Mouse (Mus musculus) fibroblast of lung, adult 2 months (primary cell): ENCODE data around the gene Dcaf7.
"Not testable (repeated sequence)": the region's sequence is repeated elsewhere in the genome, so short reads cannot be mapped to it uniquely, and the experiment has no call there.

Experiments
- DNase-seq: peaks from one replicate; pipeline ENCODE4 v3.0.0-alpha.2; 2011; ENCODE audit warnings: low read depth

The Dcaf7 gene

DNA sequence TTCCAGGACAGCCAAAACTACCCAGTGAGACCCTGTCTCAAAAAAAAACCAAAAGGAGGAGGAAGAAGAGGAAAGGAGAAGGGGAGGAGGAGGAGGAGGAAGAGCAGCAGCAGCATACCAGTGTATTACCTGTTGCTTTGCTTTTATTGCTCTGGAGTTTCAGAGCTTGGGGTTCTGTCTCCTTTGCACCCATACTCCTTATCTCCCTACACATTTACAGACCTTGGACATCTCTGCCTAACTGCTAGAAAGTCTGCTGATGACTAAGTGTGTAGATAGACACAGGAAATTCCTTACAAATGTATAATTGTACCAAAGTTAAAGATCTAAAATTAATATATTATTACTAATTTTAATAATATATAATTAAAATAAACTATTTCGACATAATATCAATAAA is 8.6 kb downstream of the Dcaf7 start:
- DNase-seq = no peak

- no peak for DNase-seq
Observed at GRCm38 (mm10) chr11:106045780-106046179, 9.1 kb downstream of the Dcaf7 start.

DNA sequence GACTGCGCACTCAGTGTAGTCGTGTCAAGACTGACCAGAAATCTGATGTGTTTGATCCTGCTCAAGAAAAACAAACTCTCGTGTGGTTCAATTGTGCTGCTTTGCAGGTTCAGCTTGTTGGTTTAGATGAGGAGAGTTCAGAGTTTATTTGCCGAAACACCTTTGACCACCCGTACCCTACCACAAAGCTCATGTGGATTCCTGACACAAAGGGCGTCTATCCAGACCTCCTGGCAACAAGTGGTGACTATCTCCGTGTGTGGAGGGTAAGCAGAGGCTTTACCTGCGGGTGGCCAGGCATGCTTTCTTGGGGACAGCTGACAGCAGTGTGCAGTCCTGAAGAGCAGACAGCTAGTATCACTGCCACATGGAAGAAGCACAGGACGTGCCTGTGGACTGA is 9.9 kb downstream of the Dcaf7 start:
- DNase-seq = no peak

GRCm38 (mm10) chr11:106053921-106054320 is 17.2 kb downstream of the Dcaf7 start:
- no peak for DNase-seq

DNA sequence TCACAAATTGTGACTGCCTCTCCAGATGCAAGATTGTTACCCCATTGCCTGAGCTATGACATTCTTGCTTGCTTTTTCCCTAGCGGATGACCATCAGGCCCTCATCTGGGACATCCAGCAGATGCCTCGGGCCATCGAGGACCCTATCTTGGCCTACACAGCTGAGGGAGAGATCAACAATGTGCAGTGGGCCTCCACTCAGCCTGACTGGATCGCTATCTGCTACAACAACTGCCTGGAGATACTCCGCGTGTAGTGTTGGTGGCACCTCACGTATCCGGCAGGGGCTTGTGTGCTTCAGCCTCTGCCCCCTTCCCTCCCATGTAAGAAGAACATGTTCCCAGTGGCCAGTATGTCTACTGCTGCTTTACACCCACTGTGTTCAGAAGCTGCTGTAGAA is 17.9 kb downstream of the Dcaf7 start:
- no peak for DNase-seq

DNA sequence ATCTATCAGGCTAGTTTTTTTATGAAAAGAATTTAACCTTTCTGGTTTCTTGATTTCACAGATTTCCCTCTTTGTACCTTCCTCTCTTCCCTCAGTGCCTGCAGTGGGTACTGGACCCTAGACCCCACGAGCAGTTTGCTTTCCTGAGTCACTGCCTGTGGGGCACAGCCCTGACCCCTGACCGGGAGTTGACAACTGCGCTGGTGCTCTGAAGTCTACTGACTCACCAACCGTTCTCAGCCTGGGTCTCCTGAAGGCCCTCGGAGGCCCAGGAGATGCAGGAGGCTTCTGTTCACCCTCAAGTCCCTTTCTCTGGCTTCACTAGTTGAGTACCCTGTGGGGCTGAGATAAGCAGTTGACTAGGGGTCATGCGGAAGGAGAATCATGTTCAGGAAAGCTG is 18.7 kb downstream of the Dcaf7 start:
- DNase-seq = no peak

DNA sequence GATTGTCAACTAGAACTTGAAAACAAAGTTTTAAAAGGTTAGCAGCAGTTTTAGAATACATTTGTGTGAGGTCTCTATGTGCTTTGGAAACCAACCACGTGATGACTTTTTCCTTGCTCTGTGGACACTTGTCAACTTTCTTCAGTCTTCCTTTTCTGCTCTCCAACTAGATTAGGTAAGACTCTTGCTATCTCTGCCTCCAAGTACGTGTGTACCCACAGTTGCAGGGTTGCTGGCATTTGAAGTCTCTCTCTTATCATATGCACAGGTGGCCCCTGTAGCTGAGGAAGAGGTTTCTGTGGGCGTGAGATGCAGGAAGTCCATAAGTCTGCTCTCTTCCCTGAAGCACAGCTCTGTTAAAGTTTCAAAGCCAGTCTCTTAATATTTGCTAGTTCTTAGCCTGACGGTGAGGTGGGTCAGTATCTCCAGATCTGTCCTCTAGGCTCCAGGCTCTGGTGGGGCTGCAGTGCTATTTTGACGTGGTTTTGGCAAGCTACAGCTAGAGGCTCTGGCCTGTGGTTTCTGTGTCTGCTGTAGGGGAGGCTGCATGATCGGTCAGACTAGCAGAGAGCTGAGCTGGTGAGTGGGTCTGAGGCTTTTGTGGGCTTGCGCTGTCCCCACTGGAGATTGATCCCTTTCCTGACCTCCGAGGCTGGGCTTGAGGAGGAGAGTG is 20.3 kb downstream of the Dcaf7 start:
- no peak for DNase-seq

DNA sequence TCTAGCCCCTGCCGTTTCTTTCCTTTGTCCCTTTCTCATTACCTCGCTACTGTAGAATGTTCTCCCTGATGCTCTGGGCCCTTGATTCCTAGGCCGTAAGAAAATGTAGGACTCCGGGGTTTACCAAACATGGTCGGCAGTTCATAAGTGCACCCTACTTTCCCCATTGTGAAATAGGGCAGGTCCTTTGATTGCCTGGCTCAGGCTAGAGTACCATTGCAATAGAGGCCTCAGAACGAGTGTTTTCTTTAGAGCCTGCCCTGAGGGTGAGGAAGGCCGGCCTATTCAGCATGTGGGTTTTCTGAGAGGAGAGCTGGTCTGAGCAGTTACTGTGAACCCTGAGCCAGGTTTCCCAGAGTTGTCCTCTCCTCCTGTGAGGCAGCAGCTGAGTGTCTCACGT is 21.3 kb downstream of the Dcaf7 start:
- no peak for DNase-seq

DNA sequence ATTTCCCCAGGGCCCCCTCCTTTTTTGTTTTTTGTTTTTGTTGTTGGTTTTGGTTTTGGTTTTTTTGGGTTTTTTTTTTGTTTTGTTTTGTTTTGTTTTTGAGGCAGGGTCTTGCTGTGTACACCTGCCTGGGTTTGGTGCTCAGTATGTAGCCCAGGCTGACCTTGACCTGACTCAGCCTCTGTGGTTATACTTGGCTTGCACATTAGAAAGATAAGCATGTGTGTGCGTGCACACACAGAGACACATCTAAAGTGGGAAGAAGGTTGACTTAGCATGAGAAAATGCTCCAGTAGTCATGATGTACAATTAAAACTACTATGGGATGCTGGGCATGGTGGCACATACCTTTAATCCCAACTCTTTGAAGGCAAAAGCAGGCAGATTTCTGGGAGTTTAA is 23.9 kb downstream of the Dcaf7 start:
- no peak for DNase-seq

- DNase-seq = no peak
Observed at GRCm38 (mm10) chr11:106061311-106061710, 24.6 kb downstream of the Dcaf7 start.

DNA sequence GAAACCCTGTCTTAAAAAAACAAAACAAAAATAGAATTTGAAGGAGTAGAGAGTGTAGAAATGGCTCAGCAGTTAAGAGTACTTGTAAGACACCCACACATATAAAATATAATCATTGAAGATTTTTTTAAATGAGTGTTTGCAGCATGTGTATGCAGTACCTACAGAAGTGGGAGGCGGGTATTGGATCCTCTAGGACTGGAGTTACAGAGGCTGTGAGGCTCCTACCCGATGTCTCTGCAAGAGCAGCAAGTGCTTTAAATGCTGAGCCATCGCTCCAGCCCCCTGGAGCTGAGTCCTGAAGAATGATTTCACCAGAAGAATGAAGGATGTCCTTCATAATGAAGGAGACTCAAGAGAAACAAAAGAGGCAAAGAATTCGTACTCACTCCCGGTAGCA is 27.1 kb downstream of the Dcaf7 start:
- DNase-seq = no peak

DNA sequence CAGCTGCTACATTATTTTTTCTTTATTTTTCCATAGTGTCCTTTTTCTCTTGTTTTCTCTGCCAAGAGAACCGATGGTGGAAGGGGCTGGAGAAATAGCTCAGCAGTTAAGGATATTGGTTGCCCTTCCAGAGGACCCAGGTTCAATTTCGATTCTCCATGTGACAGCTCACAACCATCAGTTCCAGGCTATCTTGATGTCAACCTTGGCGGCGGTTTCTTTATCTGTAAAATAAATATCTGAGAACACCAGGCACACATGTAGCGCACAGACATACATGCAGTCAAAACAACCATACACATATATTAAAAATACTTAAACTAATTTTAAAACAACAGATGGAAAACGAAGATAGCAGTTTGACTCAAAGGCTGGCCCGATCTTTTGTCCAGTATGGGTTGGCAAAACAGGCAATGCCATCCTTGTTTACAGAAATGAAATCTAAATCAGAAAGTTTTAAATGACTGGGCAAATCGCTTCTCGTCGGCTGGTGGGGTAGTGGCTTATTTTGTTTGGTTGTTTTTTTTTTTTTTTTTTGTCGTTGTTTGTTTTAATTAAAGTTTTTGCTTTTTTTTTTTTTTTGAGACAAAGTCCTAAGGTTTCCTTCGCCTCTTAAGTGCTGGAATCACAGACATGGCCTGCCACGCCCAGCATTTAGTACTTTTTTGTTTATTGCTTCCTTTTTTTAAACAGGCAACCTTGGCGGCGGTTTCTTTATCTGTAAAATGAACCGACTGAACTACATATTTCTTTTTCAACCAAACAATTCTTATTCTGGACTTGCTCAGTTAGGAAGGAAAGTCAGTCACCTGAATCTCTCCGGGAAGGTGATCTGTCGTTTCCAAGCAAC is 28.6 kb downstream of the Dcaf7 start:
- DNase-seq = no peak

DNA sequence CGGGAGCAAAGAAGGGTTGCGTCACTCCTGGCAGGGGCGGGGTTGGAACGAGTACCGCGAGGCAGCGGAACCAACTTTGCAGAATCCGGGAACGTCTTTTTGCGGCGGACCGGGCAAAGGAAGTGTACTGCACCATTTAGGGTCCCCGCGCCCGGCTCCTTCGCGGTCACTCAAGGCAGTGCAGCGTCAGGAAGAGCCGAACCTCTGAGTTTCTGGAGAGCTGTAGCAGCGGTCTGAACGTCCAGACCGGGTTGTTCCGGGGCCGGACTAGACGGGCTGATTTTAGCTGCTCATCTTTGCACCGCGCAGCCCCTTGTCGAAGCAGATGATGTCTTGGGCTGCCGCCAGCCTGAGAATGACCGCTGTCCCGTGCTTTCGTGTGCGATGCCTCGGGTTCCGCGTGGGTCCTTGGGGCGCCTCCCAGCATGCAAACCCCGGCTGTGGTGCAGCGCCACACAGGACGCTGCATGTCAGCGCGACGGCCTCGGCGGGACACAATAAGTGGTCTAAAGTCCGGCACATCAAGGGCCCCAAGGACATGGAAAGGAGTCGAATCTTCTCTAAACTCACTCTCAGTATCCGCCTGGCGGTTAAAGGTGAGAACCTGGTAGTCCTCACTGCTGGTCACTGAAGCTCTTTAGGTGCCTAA is 29.4 kb downstream of the Dcaf7 start, which contains the start of gene Taco1:
TSS of gene Taco1 (plus strand) at position 139 of the 649 bp plus-strand sequence.
- DNase-seq = peak; percentile 90

GRCm38 (mm10) chr11:106066616-106067015 is 29.9 kb downstream of the Dcaf7 start:
- DNase-seq = not testable (repeated sequence)

DNA sequence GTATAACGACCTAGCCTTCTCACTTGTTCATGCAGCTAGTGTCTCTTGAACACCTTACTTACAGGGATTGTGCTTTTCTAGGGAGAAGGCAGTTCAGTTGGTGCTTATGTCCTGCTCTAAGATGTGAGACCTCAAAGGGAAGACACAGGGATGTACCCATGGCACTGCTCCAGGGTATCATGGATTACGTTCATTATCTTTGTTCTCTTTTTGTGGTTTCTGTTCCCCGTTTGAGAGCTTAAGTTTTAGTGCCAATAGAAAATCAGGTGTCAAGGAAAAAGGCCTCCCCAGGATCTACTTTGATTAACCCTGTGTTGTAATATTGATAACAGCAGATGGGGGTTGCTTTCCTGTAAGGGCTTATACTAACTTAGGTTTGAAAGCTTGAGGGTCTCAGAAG is 37.1 kb downstream of the Dcaf7 start:
- DNase-seq = no peak

- DNase-seq = no peak
Observed at GRCm38 (mm10) chr11:106076321-106076720, 39.6 kb downstream of the Dcaf7 start.

- peak; percentile 100 for DNase-seq
Observed at GRCm38 (mm10) chr11:106083708-106084701, 47.3 kb downstream of the Dcaf7 start, which contains the start of gene Map3k3. Gene Map3k3, plus strand, starts transcription at chr11:106084613.

DNA sequence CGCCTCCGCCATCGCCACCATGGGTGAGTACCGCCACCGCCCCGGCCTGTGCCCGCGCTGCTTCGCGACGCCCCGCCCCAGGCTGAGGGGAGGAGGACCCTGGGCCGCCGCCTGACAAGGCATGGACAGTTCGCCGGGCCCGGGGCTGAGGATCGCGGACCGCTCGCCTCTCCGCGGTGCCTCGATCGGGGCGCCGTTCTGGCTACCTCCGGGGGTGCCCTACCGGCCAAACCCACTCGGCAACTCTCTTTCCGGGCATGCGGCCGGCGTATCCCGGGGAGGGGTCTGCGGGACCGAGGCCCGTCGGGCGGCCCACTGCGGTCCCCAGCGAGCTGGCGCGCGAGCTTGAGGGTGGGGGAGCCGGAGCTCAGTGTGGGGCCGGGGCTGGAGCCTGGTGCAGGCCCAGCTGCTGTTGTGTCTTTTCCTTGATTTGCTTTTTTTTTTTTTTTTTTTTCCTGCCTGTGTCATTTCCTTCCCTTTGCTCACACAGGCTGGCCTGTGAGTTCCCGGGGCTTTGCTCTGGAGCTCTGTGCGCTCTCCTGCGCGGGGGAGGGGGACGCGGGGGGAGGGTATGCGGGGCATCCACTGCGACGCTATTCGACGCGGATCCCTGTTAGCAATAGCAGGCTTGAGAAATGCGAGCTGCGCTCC is 48.4 kb downstream of the Dcaf7 start:
- no peak for DNase-seq

- no peak for DNase-seq
Observed at GRCm38 (mm10) chr11:106098223-106098622, 61.6 kb downstream of the Dcaf7 start.

- no peak for DNase-seq
Observed at GRCm38 (mm10) chr11:106102866-106103265, 66.2 kb downstream of the Dcaf7 start.

DNA sequence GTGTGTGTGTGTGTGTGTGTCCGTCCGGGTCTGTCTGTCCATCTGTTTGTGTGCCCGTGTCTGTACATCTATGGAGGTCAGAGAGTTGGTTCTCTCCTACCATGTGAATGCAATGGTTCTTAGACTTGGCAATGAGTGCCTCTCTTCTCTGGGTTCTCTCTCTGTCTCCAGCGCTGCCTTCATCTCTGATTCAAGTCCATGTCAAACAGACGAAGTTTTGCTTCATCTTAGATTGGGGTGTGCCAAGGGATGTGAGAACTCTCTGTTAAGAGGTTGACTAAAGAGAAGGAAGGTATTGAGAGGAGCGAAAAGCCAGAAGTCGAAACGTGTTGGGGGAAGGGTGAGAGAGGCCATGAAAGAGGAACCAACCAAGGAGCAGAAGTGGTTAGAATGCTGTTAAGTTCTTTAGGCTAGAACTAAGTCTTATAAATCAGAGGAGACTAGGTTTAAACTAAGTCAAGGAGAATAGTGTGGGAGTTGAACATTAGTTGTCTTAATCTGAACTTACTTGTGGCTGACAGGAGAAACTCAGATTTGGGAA is 69.4 kb downstream of the Dcaf7 start:
- DNase-seq = no peak
